Mouse (Mus musculus): ENCODE measurements around the gene Uckl1.

Gene Uckl1

DNA sequence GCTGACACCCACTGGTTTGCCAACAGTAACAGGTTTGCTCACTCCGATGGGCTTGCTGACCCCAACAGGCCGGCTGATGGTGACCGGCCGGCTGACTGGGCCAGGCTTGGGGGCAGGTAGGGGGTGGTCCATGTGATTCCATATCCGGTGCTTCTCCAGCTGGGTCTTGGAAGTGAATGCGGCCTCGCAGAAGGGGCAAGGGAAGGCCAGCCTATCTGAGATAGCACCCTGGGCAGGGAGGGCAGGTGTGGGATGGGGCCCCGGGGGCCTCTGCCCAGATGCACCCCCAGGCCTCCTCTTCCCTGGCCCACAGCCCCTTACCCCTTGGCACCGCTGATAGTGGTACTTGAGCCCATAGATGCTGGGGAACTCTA, 5.0 kb upstream of the Uckl1 start:
- no peak for DNase-seq (ENCODE audit: low spot score)

DNA sequence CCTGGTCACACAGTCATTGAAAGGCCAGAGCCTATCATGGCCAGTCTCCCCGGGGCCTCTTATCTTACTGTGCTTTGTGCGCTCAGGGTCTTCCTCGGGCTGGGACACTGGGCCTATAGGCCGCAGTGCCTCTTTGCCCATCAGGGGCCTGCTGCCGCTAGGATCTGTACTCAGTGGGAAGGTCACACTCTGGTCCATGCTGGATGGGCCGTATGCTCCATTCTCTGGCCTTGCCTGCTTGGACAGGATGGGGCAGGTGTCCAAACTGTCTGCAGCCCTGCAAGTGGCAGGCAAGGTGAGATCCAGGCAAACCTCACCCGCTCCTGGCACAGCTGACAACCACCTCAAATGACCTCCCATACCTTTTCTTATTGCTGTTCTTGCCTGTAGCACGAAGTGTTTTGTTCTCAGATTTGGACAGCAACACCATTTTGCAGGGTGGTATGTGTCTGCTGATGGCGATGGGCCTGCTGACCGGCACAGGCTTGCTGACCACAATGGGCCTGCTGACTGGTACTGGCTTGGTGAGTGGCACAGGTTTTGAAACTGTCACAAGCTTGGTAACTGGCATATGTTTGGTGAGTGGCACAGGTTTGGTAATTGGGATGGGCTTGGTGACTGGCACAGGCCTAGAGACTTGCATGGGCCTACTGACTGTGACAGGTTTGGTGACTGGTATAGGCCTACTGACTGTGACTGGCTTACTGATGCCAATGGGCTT, 4.5 kb upstream of the Uckl1 start:
- DNase-seq (ENCODE audit: low spot score) = no peak

DNA sequence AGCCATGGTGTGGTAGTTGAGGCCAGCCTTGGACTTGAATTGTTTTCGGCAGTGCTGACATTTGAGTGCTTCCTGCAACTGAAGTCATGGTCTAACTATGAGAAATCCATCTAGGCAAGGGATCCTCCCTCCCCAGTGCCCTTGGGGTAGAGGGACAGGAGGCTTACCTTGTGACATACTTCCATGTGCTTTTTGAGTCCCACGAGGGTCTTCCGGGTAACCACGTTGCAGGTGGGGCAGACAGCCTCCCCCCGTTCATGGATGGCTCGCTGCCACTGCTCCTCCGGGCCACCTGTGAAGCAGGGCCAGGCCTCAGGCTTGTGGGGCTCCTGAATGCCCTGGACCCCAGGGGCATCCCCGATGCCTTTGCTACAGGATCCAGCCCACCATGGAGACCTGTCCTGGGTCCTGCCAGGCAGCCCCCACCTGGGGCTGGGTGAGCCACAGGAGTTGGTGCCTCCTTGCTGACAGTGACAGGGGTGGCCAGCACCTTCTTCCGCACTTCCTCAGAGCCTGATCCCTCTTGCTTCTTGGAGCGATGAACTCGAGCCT, 3.6 kb upstream of the Uckl1 start:
- no peak for DNase-seq (ENCODE audit: low spot score)

DNA sequence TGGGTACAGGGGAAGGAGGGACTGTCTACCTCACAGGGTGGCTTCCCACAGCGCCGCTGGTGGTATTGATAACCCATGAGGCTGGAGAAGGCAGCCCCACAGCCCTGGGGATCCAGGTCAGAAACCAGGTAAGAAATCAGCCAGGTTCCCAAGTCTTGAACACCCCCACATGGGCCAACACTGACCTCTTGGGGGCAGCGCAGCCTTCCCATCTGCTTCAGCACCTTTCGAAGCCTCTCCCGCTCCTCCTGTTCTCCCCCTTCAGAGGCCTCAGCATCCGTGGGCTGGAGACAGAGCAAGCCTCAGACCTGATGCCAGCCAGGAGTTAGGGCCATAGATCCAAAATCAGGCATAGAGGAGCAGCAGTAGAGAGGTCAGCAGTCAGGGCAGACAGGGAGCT, 3.1 kb upstream of the Uckl1 start:
- no peak for DNase-seq (ENCODE audit: low spot score)

DNA sequence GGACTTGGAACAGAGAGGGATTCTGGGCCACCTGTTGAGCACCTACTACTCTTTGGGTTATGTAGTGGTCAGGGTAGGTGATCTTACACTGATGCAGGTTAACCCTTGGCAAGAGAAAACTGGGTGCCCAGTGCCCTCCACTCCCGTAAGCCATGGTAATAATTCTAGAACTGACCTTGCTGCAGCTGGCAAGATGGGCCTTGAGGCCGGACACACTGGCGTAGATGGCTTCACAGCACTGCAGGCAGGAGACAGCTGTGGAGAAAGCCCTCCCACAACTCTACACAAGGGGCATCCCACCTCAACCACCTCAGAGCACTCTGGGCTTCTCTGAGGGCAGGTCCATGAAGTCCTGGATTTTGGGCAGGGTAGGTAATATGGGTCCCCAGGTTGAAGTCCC, 1.4 kb upstream of the Uckl1 start:
- DNase-seq (ENCODE audit: low spot score) = no peak

DNA sequence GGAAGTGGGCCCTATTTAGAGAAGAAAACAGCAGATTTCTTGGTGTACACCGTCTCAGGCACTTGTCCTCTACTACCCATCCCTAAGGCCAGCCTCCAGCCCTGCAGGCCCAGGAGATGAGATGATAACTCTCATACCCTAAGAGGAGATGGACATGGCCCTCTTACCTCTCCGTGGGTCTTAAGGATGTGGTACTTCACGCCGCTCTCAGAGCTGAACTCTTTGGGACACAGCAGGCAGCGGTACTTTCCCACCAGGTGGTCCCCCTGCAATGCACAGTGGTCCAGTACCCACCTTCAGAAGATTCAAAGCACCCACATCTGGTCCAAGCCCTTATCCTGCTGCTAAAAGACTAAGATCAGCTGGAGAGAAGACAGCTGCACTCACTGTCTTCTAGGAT, 814 bp upstream of the Uckl1 start:
- no peak for DNase-seq (ENCODE audit: low spot score)

DNA sequence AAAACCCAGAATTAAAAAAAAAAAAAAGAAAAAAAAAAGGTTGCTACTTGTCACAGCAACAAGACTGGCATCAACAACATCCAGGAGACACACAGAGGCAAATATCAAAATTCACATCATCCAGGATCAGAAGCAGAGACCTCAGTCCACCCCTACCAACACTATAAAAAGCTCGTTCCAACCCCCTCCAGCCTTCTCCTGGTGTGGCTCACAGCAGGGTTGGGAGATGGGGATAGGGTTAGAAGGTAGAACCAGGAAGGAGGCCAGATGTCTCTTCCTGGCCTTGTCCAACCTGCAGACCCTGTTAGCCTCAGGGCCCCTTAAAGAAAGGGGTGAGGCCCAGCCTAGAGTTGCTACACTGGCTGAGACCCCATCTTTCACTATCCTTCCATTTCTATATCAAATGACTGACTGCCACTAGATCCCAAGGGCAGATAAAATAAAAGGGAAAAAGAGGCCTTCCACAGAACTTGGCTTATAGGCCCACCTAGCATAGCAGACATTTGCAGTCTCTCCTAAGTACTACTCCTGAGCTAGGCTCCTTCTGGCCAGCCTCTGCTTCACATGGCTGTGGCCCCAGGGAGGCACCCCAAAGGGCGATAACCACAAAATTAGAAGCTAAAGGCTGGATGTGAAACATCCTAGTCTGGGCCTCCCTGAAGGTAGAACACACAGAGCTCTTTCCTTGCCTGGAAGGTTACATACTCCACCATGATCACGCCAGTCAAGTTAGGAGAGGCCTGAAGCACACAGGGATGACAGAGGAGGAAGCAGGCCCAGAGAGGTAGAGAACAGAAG, 1.0 kb downstream of the Uckl1 start:
- no peak for DNase-seq (ENCODE audit: low spot score)

DNA sequence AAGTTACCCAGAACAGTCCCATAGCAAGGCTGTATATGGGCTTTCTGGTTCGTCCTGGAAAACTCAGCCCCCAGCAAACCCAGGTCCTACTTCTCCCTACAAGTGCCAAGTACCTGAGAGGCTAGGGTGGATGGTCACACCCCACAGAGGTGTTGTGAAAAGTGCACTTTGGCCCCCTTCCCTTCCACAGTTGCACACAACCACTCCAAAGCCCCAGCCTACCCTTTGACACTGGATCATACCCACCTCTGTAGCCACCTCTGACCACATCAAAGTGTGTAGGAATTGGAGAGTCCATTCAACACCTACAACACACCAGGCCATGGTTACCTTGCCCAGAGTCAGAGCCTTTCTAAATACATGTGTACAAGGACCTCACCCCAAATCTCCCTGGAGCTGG, 1.8 kb downstream of the Uckl1 start:
- no peak for DNase-seq (ENCODE audit: low spot score)

DNA sequence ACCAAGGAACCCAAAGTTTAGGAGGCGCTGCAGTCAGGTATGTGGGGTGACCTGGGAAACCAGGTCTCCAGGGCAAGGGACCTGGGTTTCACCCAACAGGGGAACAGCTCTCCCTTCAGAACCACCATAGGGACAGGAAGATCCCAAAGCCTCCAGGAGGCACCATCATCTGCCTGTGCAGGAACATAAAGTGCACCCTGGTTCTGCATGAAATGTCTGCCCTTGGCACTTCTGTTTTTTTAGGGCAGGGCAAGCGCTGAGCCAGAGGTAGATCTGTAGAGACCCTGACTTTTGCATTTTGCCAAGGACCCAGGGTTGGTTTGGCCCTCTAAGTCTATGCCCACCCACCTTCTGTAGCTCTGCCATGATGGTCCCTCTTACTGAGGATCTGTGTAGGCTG, 2.3 kb downstream of the Uckl1 start:
- DNase-seq (ENCODE audit: low spot score) = no peak

DNA sequence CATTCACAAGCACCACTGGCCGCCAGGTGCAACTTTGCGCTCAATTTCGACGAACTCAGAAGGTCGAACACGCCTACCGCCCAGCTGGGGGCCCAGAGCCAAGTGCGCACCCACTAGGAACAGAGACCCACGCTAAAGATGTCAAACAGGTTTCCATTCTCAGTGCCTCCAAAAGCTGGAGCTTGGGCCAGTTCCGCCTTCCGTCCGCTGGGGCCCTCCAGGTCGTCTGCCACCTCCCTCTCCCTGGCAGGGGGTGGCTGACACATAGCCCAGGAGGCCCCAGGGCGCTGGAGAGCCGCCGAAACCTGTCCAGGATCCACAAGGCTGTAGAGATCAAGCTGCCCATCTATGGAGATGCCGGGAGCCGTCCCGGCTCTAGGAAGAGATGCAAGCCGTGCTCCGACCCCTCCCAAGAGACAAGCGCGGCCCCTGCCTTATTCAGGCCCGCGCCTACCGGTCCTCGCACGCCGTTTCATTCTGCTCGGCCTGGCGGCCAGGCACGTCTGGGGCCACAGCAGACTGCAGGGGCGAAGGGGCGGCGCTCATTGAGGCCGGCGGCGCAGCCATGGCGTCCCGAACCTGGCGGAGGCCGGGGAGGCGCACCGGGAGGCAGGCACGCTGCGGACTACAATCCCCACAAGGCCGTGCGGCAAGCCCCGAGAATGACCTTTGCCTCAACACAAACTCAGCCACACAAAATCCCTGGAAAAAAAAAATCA, 3.1 kb downstream of the Uckl1 start:
- peak; percentile 92 for DNase-seq (ENCODE audit: low spot score)

DNA sequence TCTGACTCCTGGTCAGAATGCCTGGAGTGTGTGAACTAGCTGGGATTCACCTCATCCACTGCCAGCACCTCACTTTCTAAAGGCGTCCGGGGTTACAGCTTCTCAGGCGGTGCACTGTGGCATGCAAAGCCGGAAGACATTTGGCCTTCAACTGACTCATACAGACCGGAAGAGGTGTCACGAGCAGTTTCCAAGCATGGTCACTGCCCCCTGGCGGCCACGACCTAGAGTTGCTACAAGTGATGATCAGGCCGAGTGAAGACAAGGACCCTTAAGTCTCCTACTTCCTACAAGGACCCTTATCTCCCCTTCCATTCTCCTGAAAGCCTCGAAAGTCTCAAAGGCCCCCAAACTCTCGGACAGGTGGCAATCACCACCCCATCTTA, 3.7 kb downstream of the Uckl1 start:
- peak; percentile 97 for DNase-seq (ENCODE audit: low spot score)

DNA sequence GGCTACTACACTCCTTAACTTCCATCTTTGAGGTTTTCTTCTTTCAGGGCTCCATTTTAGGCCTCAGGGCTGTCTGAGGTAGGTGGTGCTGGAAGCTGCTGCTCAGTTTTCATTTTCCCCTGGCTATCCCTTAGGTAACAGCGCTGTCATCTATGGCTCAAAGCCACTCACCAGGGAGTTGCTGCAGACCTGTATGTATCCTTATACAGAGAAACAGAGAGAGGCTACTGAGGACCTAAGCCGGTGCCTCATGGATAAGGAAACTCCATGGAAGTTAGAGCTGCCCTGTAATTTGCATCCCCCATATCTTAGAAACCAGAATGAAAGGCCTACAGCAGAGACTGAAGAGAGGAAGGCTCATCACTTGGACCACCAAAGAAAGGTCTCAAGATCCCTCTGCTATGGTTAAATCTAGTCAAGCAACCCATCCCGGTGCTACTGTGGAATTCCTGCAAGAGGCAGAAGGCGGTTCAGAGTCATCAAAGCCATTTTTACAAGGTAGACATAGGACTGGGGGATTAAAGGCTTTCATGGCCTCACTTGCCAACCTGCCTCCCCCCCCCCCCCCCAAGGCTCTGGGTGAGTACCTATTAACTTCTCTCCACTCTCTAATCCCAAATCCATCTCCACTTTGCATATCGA, 4.4 kb downstream of the Uckl1 start:
- DNase-seq (ENCODE audit: low spot score) = no peak

DNA sequence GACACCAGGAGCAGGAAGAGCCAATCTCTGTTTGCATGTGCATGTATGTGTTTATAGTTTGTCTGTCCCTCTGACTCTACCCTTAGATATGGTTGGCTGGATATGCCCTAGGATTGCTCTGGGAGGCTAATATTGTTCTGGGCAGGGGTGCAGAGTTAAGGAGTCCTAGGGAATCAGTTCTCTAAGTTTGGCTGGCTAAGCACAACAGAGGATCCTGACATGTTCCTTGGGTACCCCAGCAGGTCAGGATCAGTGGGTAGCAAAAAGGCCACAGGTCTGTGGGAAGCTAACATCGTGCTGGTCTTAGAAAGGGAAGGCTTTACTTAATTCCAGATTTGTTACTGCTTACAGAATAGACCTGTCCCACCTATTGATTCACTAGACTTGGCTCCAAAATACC, 5.0 kb downstream of the Uckl1 start:
- DNase-seq (ENCODE audit: low spot score) = no peak

DNA sequence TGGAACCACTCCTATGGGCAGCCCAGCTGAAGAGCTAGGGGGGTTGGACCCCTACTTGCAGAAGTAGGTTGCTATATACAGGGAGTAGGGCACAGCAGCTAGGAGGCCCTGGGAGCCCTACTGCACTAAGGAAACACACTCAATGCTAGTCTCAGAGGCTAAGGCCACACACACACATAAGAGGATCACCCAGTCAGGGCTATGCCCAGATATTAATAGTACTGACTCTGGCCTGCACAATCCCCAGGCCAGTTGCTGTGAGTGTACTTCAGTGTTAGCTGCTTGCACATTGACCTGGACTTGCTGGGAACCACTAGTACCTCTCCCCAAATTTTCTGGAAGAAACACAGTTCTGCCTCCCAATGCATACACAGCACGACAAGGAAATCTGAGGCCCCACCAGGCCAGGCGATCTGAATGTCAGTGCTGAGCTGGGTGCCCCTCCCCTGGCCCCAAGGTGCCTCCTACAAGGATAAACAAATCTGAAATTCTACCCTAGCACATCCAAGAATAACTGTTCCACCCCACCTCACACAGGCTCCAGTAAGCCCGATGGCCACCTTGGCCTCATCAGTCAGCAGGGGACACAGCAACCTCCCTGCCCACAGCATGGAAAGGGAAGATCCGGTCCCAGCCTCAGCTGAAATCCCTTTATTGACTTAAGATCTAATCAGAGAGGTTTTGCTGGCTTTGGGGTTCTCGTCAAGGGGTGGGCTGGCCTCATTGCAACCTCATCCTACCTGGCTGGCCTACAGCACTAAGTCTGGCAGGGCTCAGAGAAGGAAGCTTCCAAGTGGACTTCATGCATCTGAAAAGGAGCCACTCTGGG, 5.7 kb downstream of the Uckl1 start:
- no peak for DNase-seq (ENCODE audit: low spot score)

DNA sequence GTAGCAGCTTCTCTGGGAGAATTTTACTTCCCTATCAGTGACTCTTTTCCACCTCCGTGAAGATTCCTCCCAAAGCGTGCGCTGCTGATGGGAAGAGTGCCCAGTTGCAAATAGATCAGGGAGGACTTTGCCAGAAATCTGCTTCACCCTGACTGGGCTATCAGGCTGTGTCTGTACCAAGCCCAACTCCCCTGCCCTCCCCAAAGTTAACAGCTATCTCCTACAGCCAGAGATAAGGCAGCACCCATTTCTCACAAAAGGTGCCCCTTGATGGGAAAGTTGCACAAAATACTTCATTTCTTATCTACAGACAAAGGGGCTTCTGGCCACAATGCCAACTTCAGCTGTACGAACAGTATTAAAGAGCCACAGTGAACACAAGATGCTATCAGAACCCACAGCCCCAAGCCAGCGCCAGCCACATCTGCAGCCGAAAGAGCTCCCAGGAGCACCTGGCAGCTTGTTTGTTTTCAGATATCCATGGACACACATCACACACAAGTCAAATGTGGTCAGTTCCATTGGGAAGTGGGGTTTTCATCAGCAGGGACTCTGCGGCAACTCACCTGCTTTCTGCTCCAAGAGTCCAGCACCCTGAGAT, 6.6 kb downstream of the Uckl1 start:
- DNase-seq (ENCODE audit: low spot score) = no peak

DNA sequence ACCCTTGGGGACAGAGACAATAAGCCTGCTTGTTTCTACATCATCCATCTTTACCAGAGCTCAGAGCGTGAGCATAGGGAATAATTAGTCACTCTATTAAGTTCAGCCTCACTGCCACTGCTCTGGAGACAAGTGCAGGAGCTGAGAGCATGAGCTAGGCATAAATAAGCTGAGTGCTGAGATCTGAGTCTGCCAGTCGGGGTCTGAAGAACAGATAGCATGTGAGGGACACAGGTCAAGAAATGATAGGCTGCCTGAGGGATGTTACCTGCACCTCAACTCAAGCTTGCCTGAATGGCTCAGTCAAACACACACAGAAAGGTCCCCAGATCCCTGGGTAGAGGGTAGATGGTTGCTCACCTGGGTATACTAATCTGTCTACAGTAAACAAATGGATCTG, 7.6 kb downstream of the Uckl1 start:
- no peak for DNase-seq (ENCODE audit: low spot score)

DNA sequence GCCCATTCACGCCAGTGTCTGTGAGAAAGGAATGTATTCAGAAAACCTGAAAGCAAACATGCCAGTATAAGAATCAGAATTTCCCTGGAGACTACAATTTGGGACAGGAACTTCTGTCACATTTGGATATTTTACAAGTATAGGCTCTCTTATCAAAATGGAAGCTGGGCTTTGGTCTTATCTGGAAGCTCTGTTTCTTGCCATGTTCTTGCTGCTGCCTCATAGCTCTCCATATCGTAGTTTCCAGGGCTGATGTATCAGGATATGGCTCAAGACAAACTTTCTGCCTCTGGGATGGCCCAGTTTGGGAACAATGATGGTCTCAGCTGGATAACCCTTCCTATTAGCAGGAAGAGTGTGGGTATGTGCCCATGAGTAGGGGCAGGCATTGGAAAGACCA, 8.1 kb downstream of the Uckl1 start:
- DNase-seq (ENCODE audit: low spot score) = no peak

DNA sequence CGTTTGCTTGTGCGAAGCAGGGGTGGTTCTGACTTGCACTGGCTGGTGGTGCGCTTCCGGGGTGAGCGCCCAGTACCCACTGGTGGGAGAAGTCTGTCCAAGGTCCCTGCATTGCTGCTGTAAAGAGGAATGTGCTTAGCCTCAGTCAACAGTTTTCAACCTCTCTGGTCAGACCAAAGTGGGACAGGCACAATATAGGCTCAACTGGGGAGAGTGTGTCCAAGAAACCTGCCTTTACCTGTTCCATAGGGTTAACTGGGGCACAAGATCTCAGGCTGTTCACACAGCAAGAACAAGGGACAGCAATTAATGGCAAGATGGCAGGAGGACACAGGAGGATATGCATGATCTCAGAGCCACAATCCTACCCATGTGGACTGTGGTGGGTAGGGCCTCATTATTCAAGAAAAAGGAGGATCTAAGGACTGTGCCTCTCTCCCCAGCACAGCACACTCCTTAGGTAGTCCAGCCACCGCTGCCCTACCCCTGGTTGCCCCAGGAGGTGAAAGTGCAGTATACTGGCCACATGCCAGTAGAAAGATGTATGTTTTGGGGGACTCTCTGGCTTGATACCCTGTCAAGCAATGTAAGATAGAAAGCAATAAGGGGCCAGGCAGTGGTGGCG, 9.7 kb downstream of the Uckl1 start:
- DNase-seq (ENCODE audit: low spot score) = no peak

DNA sequence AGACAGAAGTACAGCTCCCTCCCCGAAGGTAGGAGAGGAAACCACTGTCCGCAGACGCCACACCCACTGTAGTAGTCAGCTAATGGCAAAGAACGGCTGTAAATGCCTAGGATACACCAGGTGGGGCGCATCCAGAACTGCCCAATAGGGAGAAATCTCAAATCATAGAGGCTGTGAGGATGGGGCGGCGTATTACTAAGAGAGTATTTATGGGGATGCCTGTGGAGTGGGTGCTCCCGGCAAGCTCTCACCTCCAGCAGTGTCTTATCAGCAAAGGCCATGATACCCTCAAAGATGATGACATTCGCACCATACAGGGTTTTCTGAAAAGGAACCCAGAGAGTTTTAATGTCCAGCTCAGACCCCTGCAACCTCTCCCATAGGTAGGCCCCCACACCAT, 10.7 kb downstream of the Uckl1 start:
- DNase-seq (ENCODE audit: low spot score) = no peak
